Mouse (Mus musculus) liver, embryonic 14.5 days (tissue): ENCODE data around the gene Plcd4. TPM values are rescaled to one million over a fixed set of nuclear protein-coding genes. Genes with fewer than 3 reads are reported as not detected.

ENCODE experiments used
- ATAC-seq: fragments of 200-750 bp; cut with Nextera tagmentation; 2 replicates; pipeline ENCODE4 v1.8.0; 2017; ENCODE audit warnings: moderate number of reproducible peaks, mild to moderate bottlenecking, moderate library complexity; ENCODE audit not compliant: insufficient read depth
- DNase-seq, 3 experiments: peaks; one replicate each; pipeline ENCODE4 v3.0.0-alpha.2; 2012 to 2013; ENCODE audit warnings: low read depth in 3 of 3, low spot score in 3 of 3
- H3K27ac ChIP-seq: fragments of 300-500 bp; sonication (generic); 2 replicates; pipeline ENCODE4 v1.5.1; 2014; ENCODE audit warnings: moderate library complexity, mild to moderate bottlenecking, control low read depth, inconsistent platforms
- H3K27me3 ChIP-seq: fragments of 300-500 bp; sonication (generic); 2 replicates; pipeline ENCODE4 v1.6.1; 2014; ENCODE audit warnings: mild to moderate bottlenecking, low read length, moderate library complexity; ENCODE audit not compliant: control insufficient read depth, insufficient read depth
- H3K36me3 ChIP-seq: fragments of 300-500 bp; sonication (generic); replicated peaks from 2 replicates; pipeline ENCODE4 v1.6.1; 2014; ENCODE audit warnings: low read depth; ENCODE audit not compliant: control insufficient read depth, insufficient read depth
- H3K4me1 ChIP-seq, 2 experiments: fragments of 200-500 bp in 1 of 2; fragments of 300-500 bp in 1 of 2; sonication (generic) in 1 of 2; replicated peaks; 2 replicates each; pipeline ENCODE4 v1.6.1; 2012 to 2014; ENCODE audit warnings: antibody characterized with exemption in 1 of 2, inconsistent platforms in 1 of 2, low read length in 1 of 2; ENCODE audit not compliant: control insufficient read depth in 2 of 2, insufficient read depth in 2 of 2
- H3K4me2 ChIP-seq: fragments of 300-500 bp; sonication (generic); 2 replicates; pipeline ENCODE4 v1.6.1; 2014; ENCODE audit warnings: low read depth, mild to moderate bottlenecking, control low read depth, moderate library complexity
- H3K4me3 ChIP-seq, 2 experiments: fragments of 200-500 bp in 1 of 2; fragments of 300-500 bp in 1 of 2; sonication (generic) in 1 of 2; 2 replicates each; pipeline ENCODE4 v1.5.1; 2012 to 2014; ENCODE audit warnings: low read depth in 2 of 2, low read length in 2 of 2, mild to moderate bottlenecking in 2 of 2, control low read depth in 1 of 2, inconsistent platforms in 1 of 2, moderate library complexity in 1 of 2; ENCODE audit not compliant: insufficient read depth in 1 of 2
- H3K9ac ChIP-seq: fragments of 300-500 bp; sonication (generic); replicated peaks from 2 replicates; pipeline ENCODE4 v1.6.1; 2014; ENCODE audit warnings: mild to moderate bottlenecking, control low read depth, moderate library complexity
- H3K9me3 ChIP-seq: fragments of 300-500 bp; sonication (generic); 2 replicates; pipeline ENCODE4 v1.6.1; 2016; ENCODE audit warnings: low read length, mixed read lengths; ENCODE audit not compliant: control insufficient read depth
- CTCF ChIP-seq: IDR thresholded peaks from 2 replicates; pipeline ENCODE4 v1.5.1; 2016; ENCODE audit warnings: antibody characterized with exemption, low read depth, control low read depth
- EP300 ChIP-seq: IDR thresholded peaks from 2 replicates; pipeline ENCODE4 v1.6.1; 2016; ENCODE audit warnings: antibody characterized with exemption, low read depth
- WGBS: fragments of 180-500 bp; shearing (Covaris S2); extraction: QIAGEN DNeasy Blood & Tissue Kit; methylation state at CpG from one replicate; pipeline ENCODE4 v1.1.7; 2014; ENCODE audit not compliant: insufficient replicate concordance; 5-methylcytosine and 5-hydroxymethylcytosine counted together
- microRNA-seq: library from miRNA; unstranded; fragments of <30 nt; microRNA quantifications from one replicate; pipeline ENCODE4, GENCODE M21; 2016
- polyA plus RNA-seq, 2 experiments: library from polyadenylated mRNA; depleted of rRNA in 1 of 2; stranded (reverse) in 1 of 2; unstranded in 1 of 2; fragments of >200 nt; fragmentation: Nextera tagmentation in 1 of 2; extraction: Ambion mirVana in 1 of 2; gene quantifications; 2 replicates each; pipeline versions ENCODE4 v1.2.1 to v1.2.3; 2012 to 2014

The Plcd4 gene
- polyA plus RNA-seq, 2 experiments: 0.01 to 0.09 TPM

- TF ChIP-seq EP300: no peak
- peak; percentile 37 for TF ChIP-seq CTCF
- Histone ChIP-seq H3K27ac (peak within 1 kb of the TSS; percentile 64), H3K9me3 (no peaks in the 10 kb centered on the region), H3K9ac (peak within 1 kb of the TSS; percentile 66), H3K4me2 (peak within 1 kb of the TSS; percentile 99), H3K4me3 (peak within 1 kb of the TSS; percentile 73 to 99), H3K36me3 (peaks cover 6% of the 10 kb centered on the region; the same call in 1 of the 2 replicates), H3K4me1 (peaks cover 19 to 22% of the 10 kb centered on the region in 2 experiments), H3K27me3 (no peaks in the 10 kb centered on the region)
- peak; percentile 93 to 96 (median 95) for DNase-seq
- peak; percentile 95 for ATAC-seq
- under 1% methylated on average over 48 of the region's 48 CpGs for WGBS
Measured at GRCm38 (mm10) chr1:74587773-74588445, 45.2 kb downstream of the Plcd4 start, which contains the start of the genes Zfp142 and Bcs1l. TSS of gene Zfp142 (minus strand) at chr1:74588246. TSS of gene Bcs1l (plus strand) at chr1:74588289.

- 55% methylated on average over 8 of the region's 8 CpGs for WGBS
- no peak for DNase-seq
- H3K4me2 ChIP-seq: no peak overlapping the region
- H3K27me3 ChIP-seq: no peaks in the 10 kb centered on the region
- no peak overlapping the region for H3K27ac ChIP-seq
- H3K4me1 ChIP-seq: no peaks in the 10 kb centered on the region
- no peak for ATAC-seq
- TF ChIP-seq EP300: no peak
- no peak for TF ChIP-seq CTCF
- peaks cover 31% of the 10 kb centered on the region for H3K36me3 ChIP-seq
- no peak overlapping the region for H3K4me3 ChIP-seq
- H3K9ac ChIP-seq: no peak overlapping the region
- H3K9me3 ChIP-seq: no peaks in the 10 kb centered on the region
Measured at GRCm38 (mm10) chr1:74594434-74594833, 51.7 kb downstream of the Plcd4 start.

- H3K4me2 ChIP-seq: peak overlapping the region; percentile 81
- peak overlapping the region; percentile 75 to 85 for H3K4me3 ChIP-seq
- peak overlapping the region; percentile 82 for H3K9ac ChIP-seq
- no peaks in the 10 kb centered on the region for H3K27me3 ChIP-seq
- DNase-seq (no peak), ATAC-seq (peak; percentile 64)
- H3K4me1 ChIP-seq: peaks cover 5% of the 10 kb centered on the region in 2 experiments
- H3K27ac ChIP-seq: no peak overlapping the region
- H3K36me3 ChIP-seq: peaks cover 6% of the 10 kb centered on the region; the same call in 1 of the 2 replicates
- H3K9me3 ChIP-seq: no peaks in the 10 kb centered on the region
- 7% methylated on average over 26 of the region's 26 CpGs for WGBS
- TF ChIP-seq EP300: no peak
- TF ChIP-seq CTCF: no peak
Measured at GRCm38 (mm10) chr1:74600501-74601266, 58.0 kb downstream of the Plcd4 start.

GRCm38 (mm10) chr1:74601267-74601962 lies 58.7 kb downstream of the Plcd4 start, which contains the start of the genes Rnf25 and Stk36:
TSS of gene Rnf25 (minus strand) at chr1:74601397.
TSS of gene Stk36 (plus strand) at chr1:74601445.
- ATAC-seq: peak; percentile 82
- peaks cover 5% of the 10 kb centered on the region in 2 experiments for H3K4me1 ChIP-seq
- peak; percentile 75 to 82 (median 77) for DNase-seq
- H3K4me2 ChIP-seq: peak within 1 kb of the TSS; percentile 81
- peak within 1 kb of the TSS; percentile 75 to 85 for H3K4me3 ChIP-seq
- peaks cover 6% of the 10 kb centered on the region; the same call in 1 of the 2 replicates for H3K36me3 ChIP-seq
- TF ChIP-seq EP300: no peak
- H3K9me3 ChIP-seq: no peaks in the 10 kb centered on the region
- peak within 1 kb of the TSS; percentile 82 for H3K9ac ChIP-seq
- no peak within 1 kb of the TSS for H3K27ac ChIP-seq
- WGBS: 17% methylated on average over 25 of the region's 25 CpGs
- H3K27me3 ChIP-seq: no peaks in the 10 kb centered on the region

Small RNAs within 50 kb of the gene (microRNA-seq; reads per million reads assigned to microRNA genes)
- gene Gm25035: not detected

Other genes with a start within 250 kb of the Plcd4 start
- gene Tmbim1, start 237.3 kb upstream of the Plcd4 start, polyA plus RNA-seq (2012; rRNA removed): 6.7 and 10.5 TPM in 2 replicates
- 10.1 and 11.7 TPM in 2 replicates for gene Tmbim1, start 237.3 kb upstream of the Plcd4 start, polyA plus RNA-seq (2014; fragmentation: Nextera tagmentation; extraction: Ambion mirVana)
- 0.05 and 0.10 TPM in 2 replicates for gene Catip, start 180.8 kb upstream of the Plcd4 start, polyA plus RNA-seq (2012; rRNA removed)
- gene Catip, start 180.8 kb upstream of the Plcd4 start, polyA plus RNA-seq (2014; fragmentation: Nextera tagmentation; extraction: Ambion mirVana): not detected in 2 replicates
- gene Slc11a1, start 167.7 kb upstream of the Plcd4 start, polyA plus RNA-seq (2012; rRNA removed): 9.2 and 13.7 TPM in 2 replicates
- 8.3 and 8.7 TPM in 2 replicates for gene Slc11a1, start 167.7 kb upstream of the Plcd4 start, polyA plus RNA-seq (2014; fragmentation: Nextera tagmentation; extraction: Ambion mirVana)
- gene Ctdsp1, start 151.4 kb upstream of the Plcd4 start, polyA plus RNA-seq (2012; rRNA removed): 36.0 and 39.6 TPM in 2 replicates
- gene Ctdsp1, start 151.4 kb upstream of the Plcd4 start, polyA plus RNA-seq (2014; fragmentation: Nextera tagmentation; extraction: Ambion mirVana): 37.6 and 40.3 TPM in 2 replicates
- gene Vil1, start 133.5 kb upstream of the Plcd4 start, polyA plus RNA-seq (2012; rRNA removed): 0.39 and 0.62 TPM in 2 replicates
- gene Vil1, start 133.5 kb upstream of the Plcd4 start, polyA plus RNA-seq (2014; fragmentation: Nextera tagmentation; extraction: Ambion mirVana): 0.40 and 0.50 TPM in 2 replicates
- 18.4 and 23.8 TPM in 2 replicates for gene Cnot9, start 36.8 kb upstream of the Plcd4 start, polyA plus RNA-seq (2012; rRNA removed)
- 39.7 and 42.4 TPM in 2 replicates for gene Cnot9, start 36.8 kb upstream of the Plcd4 start, polyA plus RNA-seq (2014; fragmentation: Nextera tagmentation; extraction: Ambion mirVana)
- 2.6 and 4.4 TPM in 2 replicates for gene Usp37, start 1.4 kb downstream of the Plcd4 start, polyA plus RNA-seq (2012; rRNA removed)
- 11.4 and 13.5 TPM in 2 replicates for gene Usp37, start 1.4 kb downstream of the Plcd4 start, polyA plus RNA-seq (2014; fragmentation: Nextera tagmentation; extraction: Ambion mirVana)
- 3.0 TPM in 2 replicates for gene Zfp142, start 45.4 kb downstream of the Plcd4 start, polyA plus RNA-seq (2012; rRNA removed)
- gene Zfp142, start 45.4 kb downstream of the Plcd4 start, polyA plus RNA-seq (2014; fragmentation: Nextera tagmentation; extraction: Ambion mirVana): 0.94 and 1.5 TPM in 2 replicates
- gene Bcs1l, start 45.4 kb downstream of the Plcd4 start, polyA plus RNA-seq (2012; rRNA removed): 9.2 and 9.5 TPM in 2 replicates
- 9.1 and 10.2 TPM in 2 replicates for gene Bcs1l, start 45.4 kb downstream of the Plcd4 start, polyA plus RNA-seq (2014; fragmentation: Nextera tagmentation; extraction: Ambion mirVana)
- 21.9 and 24.0 TPM in 2 replicates for gene Rnf25, start 58.5 kb downstream of the Plcd4 start, polyA plus RNA-seq (2012; rRNA removed)
- gene Rnf25, start 58.5 kb downstream of the Plcd4 start, polyA plus RNA-seq (2014; fragmentation: Nextera tagmentation; extraction: Ambion mirVana): 2.1 and 2.6 TPM in 2 replicates
- gene Stk36, start 58.6 kb downstream of the Plcd4 start, polyA plus RNA-seq (2012; rRNA removed): 0.17 and 0.24 TPM in 2 replicates
- gene Stk36, start 58.6 kb downstream of the Plcd4 start, polyA plus RNA-seq (2014; fragmentation: Nextera tagmentation; extraction: Ambion mirVana): 0.08 and 0.95 TPM in 2 replicates
- 5.4 and 6.5 TPM in 2 replicates for gene Ttll4, start 118.9 kb downstream of the Plcd4 start, polyA plus RNA-seq (2012; rRNA removed)
- gene Ttll4, start 118.9 kb downstream of the Plcd4 start, polyA plus RNA-seq (2014; fragmentation: Nextera tagmentation; extraction: Ambion mirVana): 6.2 and 6.5 TPM in 2 replicates
- 2.5 and 3.3 TPM in 2 replicates for gene Cyp27a1, start 170.7 kb downstream of the Plcd4 start, polyA plus RNA-seq (2012; rRNA removed)
- gene Cyp27a1, start 170.7 kb downstream of the Plcd4 start, polyA plus RNA-seq (2014; fragmentation: Nextera tagmentation; extraction: Ambion mirVana): 3.4 and 5.0 TPM in 2 replicates
- gene Prkag3, start 206.3 kb downstream of the Plcd4 start, polyA plus RNA-seq (2012; rRNA removed): not detected in 2 replicates
- not detected in 2 replicates for gene Prkag3, start 206.3 kb downstream of the Plcd4 start, polyA plus RNA-seq (2014; fragmentation: Nextera tagmentation; extraction: Ambion mirVana)
- 0.04 and 0.10 TPM in 2 replicates for gene Wnt6, start 229.0 kb downstream of the Plcd4 start, polyA plus RNA-seq (2012; rRNA removed)
- 0.06 TPM in 1 of 2 replicates, not detected in the other for gene Wnt6, start 229.0 kb downstream of the Plcd4 start, polyA plus RNA-seq (2014; fragmentation: Nextera tagmentation; extraction: Ambion mirVana)
- not detected in 2 replicates for gene Wnt10a, start 248.6 kb downstream of the Plcd4 start, polyA plus RNA-seq (2012; rRNA removed)
- gene Wnt10a, start 248.6 kb downstream of the Plcd4 start, polyA plus RNA-seq (2014; fragmentation: Nextera tagmentation; extraction: Ambion mirVana): not detected in 2 replicates